Mouse (Mus musculus) G1E (cell line): Measurements from ENCODE around the gene Chd6. TPM values are rescaled to one million over a fixed set of nuclear protein-coding genes. Genes with fewer than 3 reads are reported as not detected.

ENCODE experiments used
- ATAC-seq: 2 replicates; pipeline ENCODE4 v1.8.0; 2016; ENCODE audit warnings: mild to moderate bottlenecking; ENCODE audit not compliant: insufficient number of reproducible peaks, poor library complexity, low FRiP score, severe bottlenecking; ENCODE audit errors: extremely low read depth
- DNase-seq: peaks from one replicate; pipeline ENCODE4 v3.0.0; 2012; ENCODE audit warnings: low spot score
- H3K27me3 ChIP-seq: 2 replicates; pipeline ENCODE4 v1.6.1; 2012; ENCODE audit warnings: mild to moderate bottlenecking, low read length, inconsistent platforms; ENCODE audit not compliant: insufficient read depth
- H3K36me3 ChIP-seq: replicated peaks from 2 replicates; pipeline ENCODE3; 2012; ENCODE audit warnings: mild to moderate bottlenecking, inconsistent platforms
- H3K4me1 ChIP-seq: 2 replicates; pipeline ENCODE4 v1.6.1; 2012; ENCODE audit warnings: low read depth, low read length, inconsistent platforms, mixed read lengths; ENCODE audit not compliant: insufficient read depth
- H3K4me3 ChIP-seq: 2 replicates; pipeline ENCODE4 v1.5.1; 2012; ENCODE audit warnings: low read depth, mild to moderate bottlenecking, inconsistent platforms, low read length, moderate library complexity, mixed read lengths
- H3K9me3 ChIP-seq: replicated peaks from 2 replicates; pipeline ENCODE4 v1.6.1; 2012; ENCODE audit warnings: inconsistent platforms
- CTCF ChIP-seq: IDR thresholded peaks from 2 replicates; pipeline ENCODE4 v1.5.1; 2012; ENCODE audit warnings: low read depth, low read length, inconsistent platforms, mixed read lengths
- GATA1 ChIP-seq: IDR thresholded peaks from 2 replicates; pipeline ENCODE4 v1.6.1; 2012; ENCODE audit warnings: borderline replicate concordance, low read length, inconsistent platforms, mixed read lengths
- GATA2 ChIP-seq: IDR thresholded peaks from 2 replicates; pipeline ENCODE4 v1.6.1; 2012; ENCODE audit warnings: low read depth, low read length, inconsistent platforms, borderline replicate concordance
- POLR2AphosphoS5 ChIP-seq: IDR thresholded peaks from 2 replicates; pipeline ENCODE4 v1.6.1; 2012; ENCODE audit warnings: low read depth, low read length, inconsistent platforms; ENCODE audit not compliant: insufficient replicate concordance
- TAL1 ChIP-seq: conservative IDR thresholded peaks from 2 replicates; pipeline ENCODE4 v1.6.1; 2012; ENCODE audit warnings: low read depth, low read length, inconsistent platforms, mixed read lengths
- polyA plus RNA-seq: library from polyadenylated mRNA; stranded (reverse); fragments of >175 nt; gene quantifications from 2 replicates; pipeline ENCODE4 v1.2.3, GENCODE M21; 2012
- total RNA-seq, 2 experiments: library from RNA; stranded (forward) in 1 of 2; stranded (reverse) in 1 of 2; fragments of 200-1000 nt in 1 of 2; fragments of >200 nt in 1 of 2; fragmentation: Nextera tagmentation in 1 of 2; gene quantifications; 2 replicates each; pipeline ENCODE4 v1.2.3; 2014 to 2017

Chd6 gene
- total and polyA plus RNA-seq, 3 experiments: 9.7 to 79.5 (median 39.1) TPM

- H3K4me1 ChIP-seq: no peaks in the 10 kb centered on the region; the same call in 1 of the 2 replicates
- no peak for DNase-seq
- no peak overlapping the region; the same call in 1 of the 2 replicates for H3K4me3 ChIP-seq
- H3K36me3 ChIP-seq: no peaks in the 10 kb centered on the region
- no peak for ATAC-seq
- peaks cover 14% of the 10 kb centered on the region for H3K9me3 ChIP-seq
- no peaks in the 10 kb centered on the region; the same call in 1 of the 2 replicates for H3K27me3 ChIP-seq
- TF ChIP-seq TAL1: no peak
- no peak for TF ChIP-seq CTCF
- TF ChIP-seq GATA1: no peak
- no peak for TF ChIP-seq GATA2
- no peak for TF ChIP-seq POLR2AphosphoS5
Measured at GRCm38 (mm10) chr2:160911558-160912201, 197.2 kb downstream of the Chd6 start.

GRCm38 (mm10) chr2:160910633-160911032, 198.2 kb downstream of the Chd6 start:
- H3K9me3 ChIP-seq: peaks cover 14% of the 10 kb centered on the region
- TF ChIP-seq TAL1 (no peak), GATA1 (no peak), CTCF (no peak), GATA2 (no peak), POLR2AphosphoS5 (no peak)
- DNase-seq (no peak), ATAC-seq (no peak)
- no peaks in the 10 kb centered on the region for H3K36me3 ChIP-seq
- no peaks in the 10 kb centered on the region; the same call in 1 of the 2 replicates for H3K4me1 ChIP-seq
- no peaks in the 10 kb centered on the region; the same call in 1 of the 2 replicates for H3K27me3 ChIP-seq
- no peak overlapping the region for H3K4me3 ChIP-seq

- DNase-seq: no peak
- TF ChIP-seq TAL1: no peak
- TF ChIP-seq POLR2AphosphoS5: no peak
- no peak for TF ChIP-seq GATA1
- no peak for TF ChIP-seq GATA2
- TF ChIP-seq CTCF: no peak
- ATAC-seq: no peak
- Histone ChIP-seq H3K4me3 (no peak overlapping the region), H3K36me3 (no peaks in the 10 kb centered on the region), H3K4me1 (no peaks in the 10 kb centered on the region; the same call in 1 of the 2 replicates), H3K9me3 (peaks cover 14% of the 10 kb centered on the region), H3K27me3 (no peaks in the 10 kb centered on the region; the same call in 1 of the 2 replicates)
Measured at GRCm38 (mm10) chr2:160908607-160909006, 200.3 kb downstream of the Chd6 start.

- H3K36me3 ChIP-seq: no peaks in the 10 kb centered on the region
- no peaks in the 10 kb centered on the region; the same call in 1 of the 2 replicates for H3K4me1 ChIP-seq
- no peak overlapping the region for H3K4me3 ChIP-seq
- no peak for TF ChIP-seq GATA2
- no peak for TF ChIP-seq CTCF
- TF ChIP-seq GATA1: no peak
- TF ChIP-seq POLR2AphosphoS5: no peak
- TF ChIP-seq TAL1: no peak
- no peaks in the 10 kb centered on the region; the same call in 1 of the 2 replicates for H3K9me3 ChIP-seq
- no peak for DNase-seq
- no peak for ATAC-seq
- no peaks in the 10 kb centered on the region; the same call in 1 of the 2 replicates for H3K27me3 ChIP-seq
Measured at GRCm38 (mm10) chr2:160906101-160906500, 202.8 kb downstream of the Chd6 start.

- Histone ChIP-seq H3K27me3 (no peaks in the 10 kb centered on the region; the same call in 1 of the 2 replicates), H3K4me1 (no peaks in the 10 kb centered on the region; the same call in 1 of the 2 replicates), H3K4me3 (no peak overlapping the region), H3K9me3 (no peaks in the 10 kb centered on the region; the same call in 1 of the 2 replicates), H3K36me3 (no peaks in the 10 kb centered on the region)
- no peak for TF ChIP-seq POLR2AphosphoS5
- no peak for TF ChIP-seq CTCF
- TF ChIP-seq TAL1: no peak
- TF ChIP-seq GATA1: no peak
- TF ChIP-seq GATA2: no peak
- ATAC-seq (no peak), DNase-seq (no peak)
Measured at GRCm38 (mm10) chr2:160905301-160905700, 203.6 kb downstream of the Chd6 start.

GRCm38 (mm10) chr2:160901656-160902412, 207.0 kb downstream of the Chd6 start:
- no peak overlapping the region for H3K4me3 ChIP-seq
- no peaks in the 10 kb centered on the region for H3K36me3 ChIP-seq
- H3K27me3 ChIP-seq: no peaks in the 10 kb centered on the region
- no peak for DNase-seq
- H3K4me1 ChIP-seq: no peaks in the 10 kb centered on the region
- TF ChIP-seq POLR2AphosphoS5 (no peak), TAL1 (no peak), GATA1 (no peak)
- ATAC-seq: no peak
- no peaks in the 10 kb centered on the region for H3K9me3 ChIP-seq

Other genes starting within 250 kb of the Chd6 start
- 8.4 and 12.2 TPM in 2 replicates for gene Zhx3, start 236.1 kb downstream of the Chd6 start, total RNA-seq (2014; fragmentation: Nextera tagmentation)
- 6.7 and 8.2 TPM in 2 replicates for gene Zhx3, start 236.1 kb downstream of the Chd6 start, total RNA-seq (2017)
- 1.6 and 1.7 TPM in 2 replicates for gene Zhx3, start 236.1 kb downstream of the Chd6 start, polyA plus RNA-seq
- not detected in 2 replicates for gene Lpin3, start 228.4 kb downstream of the Chd6 start, total RNA-seq (2014; fragmentation: Nextera tagmentation)
- gene Lpin3, start 228.4 kb downstream of the Chd6 start, total RNA-seq (2017): 0.05 and 0.29 TPM in 2 replicates
- gene Lpin3, start 228.4 kb downstream of the Chd6 start, polyA plus RNA-seq: 0.11 and 0.18 TPM in 2 replicates
- gene Emilin3, start 196.7 kb downstream of the Chd6 start, total RNA-seq (2014; fragmentation: Nextera tagmentation): not detected in 2 replicates
- gene Emilin3, start 196.7 kb downstream of the Chd6 start, total RNA-seq (2017): 0.05 and 0.06 TPM in 2 replicates
- 0.02 TPM in 1 of 2 replicates, not detected in the other for gene Emilin3, start 196.7 kb downstream of the Chd6 start, polyA plus RNA-seq